Mouse (Mus musculus) thymus, adult 2 months (tissue): ENCODE data around the gene Spryd4. TPM values are rescaled to one million over a fixed set of nuclear protein-coding genes. Genes with fewer than 3 reads are reported as not detected.

Experiments
- DNase-seq: peaks from one replicate; pipeline ENCODE4 v3.0.0; 2021
- H3K27ac ChIP-seq: fragments of 200-500 bp; 2 replicates; pipeline ENCODE4 v1.5.1; 2012; ENCODE audit warnings: low read length, control low read depth; ENCODE audit not compliant: control insufficient read depth, insufficient read depth
- H3K27me3 ChIP-seq: fragments of 200-500 bp; 2 replicates; pipeline ENCODE4 v1.6.1; 2012; ENCODE audit warnings: mild to moderate bottlenecking, low read length, moderate library complexity, mixed read lengths; ENCODE audit not compliant: control insufficient read depth, insufficient read depth
- H3K36me3 ChIP-seq: fragments of 200-500 bp; 2 replicates; pipeline ENCODE4 v1.6.1; 2012; ENCODE audit warnings: mild to moderate bottlenecking, low read length, moderate library complexity; ENCODE audit not compliant: control insufficient read depth, insufficient read depth
- H3K4me1 ChIP-seq: fragments of 200-500 bp; replicated peaks from 2 replicates; pipeline ENCODE4 v1.6.1; 2012; ENCODE audit warnings: low read length; ENCODE audit not compliant: control insufficient read depth, insufficient read depth
- H3K4me3 ChIP-seq: fragments of 200-500 bp; 2 replicates; pipeline ENCODE4 v1.5.1; 2012; ENCODE audit warnings: mild to moderate bottlenecking, low read length, control low read depth, moderate library complexity; ENCODE audit not compliant: control insufficient read depth, insufficient read depth
- CTCF ChIP-seq: fragments of 200-500 bp; IDR thresholded peaks from 2 replicates; pipeline ENCODE4 v1.5.1; 2012; ENCODE audit warnings: mild to moderate bottlenecking, control low read depth, low read length, moderate library complexity, borderline replicate concordance; ENCODE audit not compliant: control insufficient read depth, poor library complexity, insufficient read depth; ENCODE audit errors: extremely low read depth
- POLR2A ChIP-seq: fragments of 200-500 bp; IDR thresholded peaks from 2 replicates; pipeline ENCODE4 v1.6.1; 2012; ENCODE audit warnings: mild to moderate bottlenecking, low read length, control low read depth, moderate library complexity; ENCODE audit not compliant: control insufficient read depth, poor library complexity, insufficient read depth; ENCODE audit errors: extremely low read depth
- WGBS: fragments of 180-500 bp; shearing (Covaris S2); methylation state at CpG from one replicate; pipeline ENCODE4 v1.1.7; 2018; 5-methylcytosine and 5-hydroxymethylcytosine counted together
- polyA plus RNA-seq: library from polyadenylated mRNA; depleted of rRNA; stranded (reverse); fragments of >200 nt; gene quantifications from 2 replicates; pipeline ENCODE4 v1.2.3, GENCODE M21; 2012

Spryd4 gene
- polyA plus RNA-seq, 1 experiment = 10.9 TPM

- H3K4me1 ChIP-seq = peaks cover 11% of the 10 kb centered on the region
- WGBS = 47% methylated on average over 2 of the region's 2 CpGs
- H3K4me3 ChIP-seq = no peak overlapping the region
- no peaks in the 10 kb centered on the region for H3K36me3 ChIP-seq
- no peak for DNase-seq
- H3K27me3 ChIP-seq = no peaks in the 10 kb centered on the region; the same call in 1 of the 2 replicates
- TF ChIP-seq CTCF = no peak
- TF ChIP-seq POLR2A = no peak
- H3K27ac ChIP-seq = no peak overlapping the region
Observed at GRCm38 (mm10) chr10:128191472-128191871, 20.1 kb downstream of the Spryd4 start.

DNA sequence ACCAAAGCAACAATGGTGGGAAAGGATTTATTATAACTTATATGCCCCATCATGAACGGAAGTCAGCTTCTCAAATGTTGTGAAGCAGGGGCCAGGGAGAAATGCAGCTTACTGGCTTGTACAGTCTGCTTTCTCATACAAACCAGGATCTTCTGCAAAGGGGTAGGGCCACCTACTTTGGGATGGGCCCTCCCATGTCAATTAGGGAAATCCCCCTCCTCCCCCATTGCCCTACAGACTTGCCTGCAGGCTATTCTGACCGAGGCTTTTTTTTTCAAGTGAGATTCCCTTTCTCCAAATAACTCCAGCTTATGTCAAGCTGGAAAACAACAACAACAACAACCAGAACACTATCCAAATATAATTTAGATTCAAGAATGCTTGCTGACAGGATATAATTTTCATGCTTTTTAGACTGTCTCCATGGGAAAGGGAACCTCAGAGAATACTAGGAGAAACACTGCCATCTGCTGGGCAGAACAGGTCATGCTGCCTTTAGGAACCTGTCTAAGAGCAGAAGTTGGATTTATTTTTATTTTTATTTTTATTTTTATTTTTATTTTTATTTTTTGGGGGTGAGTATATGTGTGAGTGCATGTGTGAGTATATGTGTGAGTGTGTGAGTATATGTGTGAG, 23.2 kb downstream of the Spryd4 start:
- Histone ChIP-seq H3K27ac (no peak overlapping the region), H3K27me3 (no peaks in the 10 kb centered on the region), H3K36me3 (no peaks in the 10 kb centered on the region), H3K4me1 (no peaks in the 10 kb centered on the region), H3K4me3 (no peak overlapping the region)
- no peak for TF ChIP-seq POLR2A
- no peak for TF ChIP-seq CTCF
- DNase-seq = peak; percentile 74
- WGBS = 55% methylated on average over 2 of the region's 2 CpGs

DNA sequence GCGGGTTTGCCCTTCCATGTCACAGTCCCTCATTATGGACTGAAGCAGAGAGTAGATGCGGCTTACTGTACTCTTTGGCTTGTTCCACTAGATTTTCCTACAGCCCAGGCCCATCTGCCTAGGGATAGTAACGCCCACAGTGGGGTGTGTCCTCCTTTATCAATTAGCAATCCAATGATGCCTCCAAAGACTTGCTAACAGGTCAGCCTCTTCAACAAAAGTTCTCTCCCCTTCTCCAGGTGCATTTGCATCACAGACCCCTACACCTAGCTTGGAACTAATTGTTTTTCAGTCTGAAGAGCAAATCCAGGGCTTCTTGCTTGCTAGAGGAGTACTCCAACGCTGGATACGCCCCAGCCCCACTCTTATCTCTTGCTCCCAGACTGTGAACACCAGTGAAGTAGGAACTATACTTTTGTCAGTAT, 24.4 kb downstream of the Spryd4 start:
- Histone ChIP-seq H3K4me3 (no peak overlapping the region), H3K27me3 (no peaks in the 10 kb centered on the region), H3K36me3 (no peaks in the 10 kb centered on the region), H3K4me1 (no peaks in the 10 kb centered on the region), H3K27ac (no peak overlapping the region)
- no peak for DNase-seq
- 85% methylated on average over 5 of the region's 5 CpGs for WGBS
- TF ChIP-seq CTCF (no peak), POLR2A (no peak)

DNA sequence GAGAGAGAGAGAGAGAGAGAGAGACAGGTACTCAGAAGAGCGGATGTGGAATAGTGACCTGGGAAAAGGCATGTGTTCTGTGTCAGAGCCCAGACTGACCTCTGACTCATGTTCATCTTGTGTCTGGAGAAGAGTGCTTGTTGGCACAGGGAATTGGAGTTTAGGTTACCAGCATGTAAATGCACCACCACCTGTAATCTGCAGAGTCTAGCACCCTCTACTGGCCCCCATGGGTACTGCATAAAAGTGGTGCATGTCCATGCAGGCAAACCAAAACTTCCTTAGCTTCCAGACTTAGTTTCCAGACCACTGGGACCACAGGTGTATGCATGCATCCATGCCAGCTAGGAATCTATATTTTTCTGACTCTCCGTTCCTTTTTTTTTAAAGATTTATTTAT, 25.6 kb downstream of the Spryd4 start:
- peak; percentile 78 for DNase-seq
- WGBS = 64% methylated on average over 2 of the region's 2 CpGs
- H3K27ac ChIP-seq = no peak overlapping the region
- H3K36me3 ChIP-seq = no peaks in the 10 kb centered on the region
- no peaks in the 10 kb centered on the region for H3K4me1 ChIP-seq
- H3K27me3 ChIP-seq = no peaks in the 10 kb centered on the region
- TF ChIP-seq POLR2A = no peak
- no peak for TF ChIP-seq CTCF
- H3K4me3 ChIP-seq = no peak overlapping the region

- Histone ChIP-seq H3K27me3 (no peaks in the 10 kb centered on the region), H3K4me3 (no peak overlapping the region), H3K36me3 (no peaks in the 10 kb centered on the region), H3K27ac (no peak overlapping the region), H3K4me1 (no peaks in the 10 kb centered on the region)
- no peak for TF ChIP-seq POLR2A
- TF ChIP-seq CTCF = no peak
- 87% methylated on average over 6 of the region's 6 CpGs for WGBS
- DNase-seq = no peak
Observed at GRCm38 (mm10) chr10:128185277-128185940, 26.2 kb downstream of the Spryd4 start.

DNA sequence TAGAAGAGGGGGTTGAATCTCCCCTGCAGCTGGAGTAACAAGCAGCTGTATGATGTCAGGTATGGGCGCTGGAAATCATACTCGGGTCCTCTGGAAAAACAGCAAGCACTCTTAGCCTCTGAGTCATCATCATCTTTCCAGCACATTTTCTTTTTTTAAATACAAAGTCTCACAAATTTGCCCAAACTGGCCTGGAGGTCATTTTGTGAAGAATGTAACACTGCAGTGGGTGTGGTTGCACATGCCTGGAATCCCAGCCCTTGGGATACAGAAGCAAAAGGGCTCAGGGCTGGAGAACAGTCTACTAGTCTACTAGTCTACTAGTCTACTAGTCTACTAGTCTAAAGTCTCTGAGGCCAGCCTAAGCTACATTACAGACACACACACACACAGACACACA, 27.3 kb downstream of the Spryd4 start:
- no peaks in the 10 kb centered on the region for H3K4me1 ChIP-seq
- no peak overlapping the region for H3K27ac ChIP-seq
- no peaks in the 10 kb centered on the region for H3K36me3 ChIP-seq
- no peaks in the 10 kb centered on the region for H3K27me3 ChIP-seq
- 98% methylated on average over 2 of the region's 2 CpGs for WGBS
- no peak overlapping the region for H3K4me3 ChIP-seq
- no peak for TF ChIP-seq POLR2A
- no peak for TF ChIP-seq CTCF
- no peak for DNase-seq

DNA sequence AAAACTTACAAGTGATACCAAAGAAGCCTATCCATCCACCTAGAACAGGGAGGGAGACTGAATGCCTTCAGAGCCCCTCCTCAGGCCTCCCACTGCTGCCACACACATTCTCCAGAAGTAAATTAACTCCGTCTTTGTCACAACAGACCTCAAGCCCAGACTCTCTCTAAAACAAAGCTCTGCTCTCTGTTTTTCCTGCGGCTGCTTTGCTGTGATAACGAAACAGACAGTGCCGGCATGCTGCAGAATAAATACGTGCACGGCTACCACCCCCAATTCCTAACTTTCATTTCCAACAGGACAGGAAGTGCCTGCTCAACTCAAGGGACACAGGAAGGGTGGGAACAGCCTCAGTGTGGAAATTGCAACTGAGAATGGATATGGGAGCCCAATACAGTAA, 31.6 kb downstream of the Spryd4 start, which contains the start of gene Rbms2:
Gene Rbms2, minus strand, starts transcription at position 309 of the 400 bp plus-strand sequence.
- 62% methylated on average over 6 of the region's 6 CpGs for WGBS
- H3K27ac ChIP-seq = no peak within 1 kb of the TSS
- H3K4me1 ChIP-seq = peaks cover 6% of the 10 kb centered on the region
- no peak for DNase-seq
- no peak for TF ChIP-seq CTCF
- TF ChIP-seq POLR2A = no peak
- no peaks in the 10 kb centered on the region for H3K27me3 ChIP-seq
- no peak within 1 kb of the TSS for H3K4me3 ChIP-seq
- no peaks in the 10 kb centered on the region for H3K36me3 ChIP-seq
